Mouse (Mus musculus): ENCODE measurements around the gene Trappc3l.
"Not testable (repeated sequence)": the region's sequence is repeated elsewhere in the genome, so short reads cannot be mapped to it uniquely, and the experiment has no call there.

GRCm38 (mm10) chr10:33996686-33997085 lies 40.7 kb upstream of the Trappc3l start:
- TF ChIP-seq CTCF, EP300 (IDR thresholded peaks at IDR 0.05; ENCODE audit: low read depth): not testable (repeated sequence)

Data from heart, postnatal 0 days (tissue).